Mouse (Mus musculus) liver, embryonic 12.5 days (tissue): ENCODE results near the gene Kirrel3. TPM values are rescaled to one million over a fixed set of nuclear protein-coding genes. Genes with fewer than 3 reads are reported as not detected.

ENCODE experiments used
- ATAC-seq: fragments of 200-750 bp; cut with Nextera tagmentation; 2 replicates; pipeline ENCODE4 v1.8.0; 2017; ENCODE audit warnings: moderate number of reproducible peaks, mild to moderate bottlenecking, moderate library complexity
- H3K27ac ChIP-seq: fragments of 300-500 bp; sonication (generic); 2 replicates; pipeline ENCODE4 v1.5.1; 2016; ENCODE audit warnings: mild to moderate bottlenecking
- H3K27me3 ChIP-seq: fragments of 300-500 bp; sonication (generic); replicated peaks from 2 replicates; pipeline ENCODE4 v1.6.1; 2016; ENCODE audit warnings: mild to moderate bottlenecking, moderate library complexity
- H3K36me3 ChIP-seq: fragments of 300-500 bp; sonication (generic); 2 replicates; pipeline ENCODE4 v1.6.1; 2016; ENCODE audit warnings: mild to moderate bottlenecking, moderate library complexity
- H3K4me1 ChIP-seq: fragments of 300-500 bp; sonication (generic); 2 replicates; pipeline ENCODE4 v1.6.1; 2016
- H3K4me2 ChIP-seq: fragments of 300-500 bp; sonication (generic); 2 replicates; pipeline ENCODE4 v1.6.1; 2016; ENCODE audit warnings: mild to moderate bottlenecking, moderate library complexity
- H3K4me3 ChIP-seq: fragments of 300-500 bp; sonication (generic); 2 replicates; pipeline ENCODE4 v1.5.1; 2016; ENCODE audit warnings: mild to moderate bottlenecking, moderate library complexity
- H3K9ac ChIP-seq: fragments of 300-500 bp; sonication (generic); 2 replicates; pipeline ENCODE4 v1.6.1; 2016; ENCODE audit warnings: mild to moderate bottlenecking, moderate library complexity
- H3K9me3 ChIP-seq: fragments of 300-500 bp; sonication (generic); replicated peaks from 2 replicates; pipeline ENCODE4 v1.6.1; 2016; ENCODE audit warnings: mild to moderate bottlenecking, moderate library complexity
- WGBS: fragments of 180-500 bp; shearing (Covaris S2); methylation state at CpG from one replicate; pipeline ENCODE4 v1.1.7; 2016; ENCODE audit not compliant: insufficient replicate concordance; 5-methylcytosine and 5-hydroxymethylcytosine counted together
- polyA plus RNA-seq: library from polyadenylated mRNA; unstranded; fragments of >200 nt; fragmentation: Nextera tagmentation; extraction: Ambion mirVana; gene quantifications from 2 replicates; pipeline ENCODE4 v1.2.1, GENCODE M21; 2016

Kirrel3 gene
- polyA plus RNA-seq, 1 experiment from 2014 or later: 0.46 TPM

- Histone ChIP-seq H3K4me2 (no peak overlapping the region), H3K4me3 (no peak overlapping the region), H3K27ac (no peak overlapping the region), H3K27me3 (no peaks in the 10 kb centered on the region), H3K4me1 (no peaks in the 10 kb centered on the region), H3K9me3 (no peaks in the 10 kb centered on the region), H3K9ac (no peak overlapping the region), H3K36me3 (no peaks in the 10 kb centered on the region)
- ATAC-seq: no peak
- WGBS: 73% methylated on average over 6 of the region's 6 CpGs
Measured at GRCm38 (mm10) chr9:34579174-34579573, 93.5 kb downstream of the Kirrel3 start.

DNA sequence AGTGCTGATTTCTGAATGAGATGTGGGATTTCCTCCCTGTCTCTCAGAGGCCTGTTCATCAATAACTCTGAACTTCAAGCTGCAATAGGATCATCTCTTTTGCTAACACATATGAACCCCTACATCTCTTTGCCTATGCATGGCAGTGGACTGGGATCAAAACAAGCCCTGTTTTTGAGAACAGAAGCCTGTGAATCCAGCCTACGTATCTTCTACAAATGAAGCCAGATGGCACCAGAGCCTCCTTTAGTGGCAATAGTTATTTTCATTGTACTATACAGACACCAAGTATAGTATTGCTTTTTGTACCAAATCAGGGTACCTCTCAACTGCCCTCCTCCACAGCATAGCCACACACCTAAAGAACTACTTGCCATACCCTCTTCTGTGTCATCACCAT is 94.4 kb downstream of the Kirrel3 start:
- Histone ChIP-seq H3K27ac (no peak overlapping the region), H3K4me3 (no peak overlapping the region), H3K36me3 (no peaks in the 10 kb centered on the region), H3K4me2 (no peak overlapping the region), H3K9me3 (no peaks in the 10 kb centered on the region), H3K27me3 (no peaks in the 10 kb centered on the region), H3K4me1 (no peaks in the 10 kb centered on the region), H3K9ac (no peak overlapping the region)
- no peak for ATAC-seq
- 84% methylated on average over 1 of the region's 1 CpGs for WGBS

DNA sequence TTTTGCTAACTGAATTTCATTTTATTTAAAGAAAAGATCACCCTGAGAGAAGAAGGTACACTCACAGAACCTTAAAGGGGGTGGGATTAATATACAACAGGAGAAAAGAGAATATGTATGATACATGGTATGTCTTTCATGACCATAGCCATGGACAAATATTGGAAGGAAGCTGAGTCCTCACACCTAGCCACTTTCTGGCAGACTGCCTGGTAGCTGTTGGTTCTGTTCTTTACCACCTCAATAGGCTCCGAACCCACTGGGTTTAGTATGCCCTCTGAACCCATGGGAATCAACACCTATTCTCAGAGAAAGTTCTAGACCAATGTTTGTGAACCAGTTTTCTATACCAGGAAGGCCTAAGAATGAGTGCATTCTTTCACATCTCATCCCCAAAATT is 96.8 kb downstream of the Kirrel3 start:
- Histone ChIP-seq H3K27me3 (no peaks in the 10 kb centered on the region), H3K9me3 (no peaks in the 10 kb centered on the region), H3K4me3 (no peak overlapping the region), H3K9ac (no peak overlapping the region), H3K4me2 (no peak overlapping the region), H3K36me3 (no peaks in the 10 kb centered on the region), H3K27ac (no peak overlapping the region), H3K4me1 (no peaks in the 10 kb centered on the region)
- ATAC-seq: no peak
- WGBS: 45% methylated on average over 1 of the region's 1 CpGs

DNA sequence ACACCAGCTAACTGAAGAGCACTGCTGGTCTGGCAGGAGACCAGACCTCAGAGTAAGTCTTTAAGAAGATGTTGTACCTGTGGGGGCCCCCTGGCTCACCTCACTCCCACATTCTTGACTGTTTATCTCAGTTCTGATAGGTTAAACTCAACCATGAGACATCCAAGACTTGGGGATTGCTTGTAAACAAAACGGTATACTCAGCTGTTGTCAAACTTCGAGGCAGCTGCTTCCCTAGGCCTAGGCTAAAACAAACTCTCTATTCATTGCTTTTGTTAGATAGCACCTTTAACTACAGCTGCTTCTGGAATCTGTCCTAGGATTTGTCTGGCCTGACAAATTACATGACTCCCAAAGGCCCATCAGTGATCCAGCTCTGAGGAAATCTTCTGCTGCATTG is 99.8 kb downstream of the Kirrel3 start:
- Histone ChIP-seq H3K4me3 (no peak overlapping the region), H3K9me3 (no peaks in the 10 kb centered on the region), H3K9ac (no peak overlapping the region), H3K4me1 (no peaks in the 10 kb centered on the region), H3K4me2 (no peak overlapping the region), H3K27me3 (no peaks in the 10 kb centered on the region), H3K36me3 (no peaks in the 10 kb centered on the region), H3K27ac (no peak overlapping the region)
- no peak for ATAC-seq
- 46% methylated on average over 2 of the region's 2 CpGs for WGBS

DNA sequence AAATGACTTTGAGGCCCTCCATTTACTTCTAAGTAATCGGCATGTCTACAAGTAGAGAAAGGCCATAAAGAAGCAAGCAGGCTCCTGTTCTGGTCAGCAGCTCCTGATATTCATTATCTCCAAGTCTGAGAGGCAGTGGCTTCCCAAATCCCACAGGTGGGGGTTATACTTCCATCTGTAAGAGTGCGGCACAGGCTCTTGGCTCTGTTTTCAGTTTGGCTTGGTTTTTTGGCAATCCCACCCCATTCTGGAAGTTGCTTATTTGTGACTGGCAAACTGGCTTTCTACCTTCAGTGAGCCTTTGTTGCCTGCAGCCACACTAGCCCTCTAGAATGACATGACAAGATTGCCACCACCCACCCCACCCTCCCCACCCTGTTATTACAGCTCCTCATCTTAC is 100.4 kb downstream of the Kirrel3 start:
- no peaks in the 10 kb centered on the region for H3K9me3 ChIP-seq
- H3K4me3 ChIP-seq: no peak overlapping the region
- no peak overlapping the region for H3K9ac ChIP-seq
- H3K36me3 ChIP-seq: no peaks in the 10 kb centered on the region
- H3K27ac ChIP-seq: no peak overlapping the region
- no peak overlapping the region for H3K4me2 ChIP-seq
- 64% methylated on average over 2 of the region's 2 CpGs for WGBS
- H3K27me3 ChIP-seq: no peaks in the 10 kb centered on the region
- no peak for ATAC-seq
- no peaks in the 10 kb centered on the region for H3K4me1 ChIP-seq

DNA sequence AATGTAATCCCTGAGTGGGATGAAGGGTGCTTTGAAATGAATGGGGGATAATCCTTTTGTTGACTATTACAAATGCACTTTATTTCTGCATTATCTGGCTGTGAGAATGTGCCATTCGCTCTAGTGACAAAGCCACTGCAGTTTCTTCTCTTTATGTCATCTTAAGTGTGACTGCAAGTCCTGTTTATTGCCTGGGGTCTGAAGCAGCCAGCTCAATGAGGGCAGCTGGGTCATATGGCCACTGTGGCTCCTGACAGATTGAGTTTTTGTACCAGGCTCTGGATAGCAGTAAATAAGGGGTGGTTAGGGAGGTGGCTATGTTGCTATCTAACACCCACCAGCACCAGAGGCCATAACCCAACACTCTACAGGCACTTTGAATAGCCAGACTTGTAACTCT is 104.1 kb downstream of the Kirrel3 start:
- no peak for ATAC-seq
- no peak overlapping the region for H3K27ac ChIP-seq
- H3K4me1 ChIP-seq: no peaks in the 10 kb centered on the region
- H3K4me3 ChIP-seq: no peak overlapping the region
- no peak overlapping the region for H3K9ac ChIP-seq
- no peaks in the 10 kb centered on the region for H3K36me3 ChIP-seq
- 59% methylated on average over 1 of the region's 1 CpGs for WGBS
- no peaks in the 10 kb centered on the region for H3K27me3 ChIP-seq
- H3K9me3 ChIP-seq: no peaks in the 10 kb centered on the region
- H3K4me2 ChIP-seq: no peak overlapping the region

GRCm38 (mm10) chr9:34592073-34592610 is 106.4 kb downstream of the Kirrel3 start:
- Histone ChIP-seq H3K4me3 (no peak overlapping the region), H3K27me3 (no peaks in the 10 kb centered on the region), H3K4me2 (no peak overlapping the region), H3K9ac (no peak overlapping the region), H3K4me1 (no peaks in the 10 kb centered on the region), H3K27ac (no peak overlapping the region), H3K36me3 (no peaks in the 10 kb centered on the region), H3K9me3 (no peaks in the 10 kb centered on the region)
- ATAC-seq: no peak
- 37% methylated on average over 3 of the region's 3 CpGs for WGBS

DNA sequence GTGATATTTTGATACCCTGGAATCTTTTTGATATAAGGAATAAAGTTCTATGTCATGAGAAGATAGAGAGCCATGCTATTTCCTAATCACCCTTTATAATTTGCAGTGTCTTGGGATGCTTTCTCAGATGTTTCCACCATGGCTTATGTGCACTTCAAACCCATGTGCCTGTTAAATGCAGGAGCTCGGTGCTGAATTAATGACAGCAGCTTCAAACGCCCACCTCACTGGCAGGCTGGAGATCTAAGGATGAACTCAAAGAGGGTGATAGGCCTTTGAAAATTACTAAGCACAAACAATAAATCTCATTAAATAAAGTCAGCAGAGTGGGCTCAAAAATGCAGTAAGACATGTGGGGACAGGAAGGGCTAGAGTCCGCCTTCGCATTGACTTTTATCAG is 108.2 kb downstream of the Kirrel3 start:
- no peaks in the 10 kb centered on the region for H3K36me3 ChIP-seq

GRCm38 (mm10) chr9:34600326-34600725 is 114.6 kb downstream of the Kirrel3 start:
- 34% methylated on average over 4 of the region's 4 CpGs for WGBS

More for the DNA sequence above, 108.2 kb downstream of the Kirrel3 start:
- no peak overlapping the region for H3K4me3 ChIP-seq
- H3K27me3 ChIP-seq: no peaks in the 10 kb centered on the region
- WGBS: 64% methylated on average over 4 of the region's 4 CpGs
- no peak overlapping the region for H3K4me2 ChIP-seq
- ATAC-seq: no peak
- no peaks in the 10 kb centered on the region for H3K4me1 ChIP-seq
- no peak overlapping the region for H3K9ac ChIP-seq
- no peaks in the 10 kb centered on the region for H3K9me3 ChIP-seq
- H3K27ac ChIP-seq: no peak overlapping the region

DNA sequence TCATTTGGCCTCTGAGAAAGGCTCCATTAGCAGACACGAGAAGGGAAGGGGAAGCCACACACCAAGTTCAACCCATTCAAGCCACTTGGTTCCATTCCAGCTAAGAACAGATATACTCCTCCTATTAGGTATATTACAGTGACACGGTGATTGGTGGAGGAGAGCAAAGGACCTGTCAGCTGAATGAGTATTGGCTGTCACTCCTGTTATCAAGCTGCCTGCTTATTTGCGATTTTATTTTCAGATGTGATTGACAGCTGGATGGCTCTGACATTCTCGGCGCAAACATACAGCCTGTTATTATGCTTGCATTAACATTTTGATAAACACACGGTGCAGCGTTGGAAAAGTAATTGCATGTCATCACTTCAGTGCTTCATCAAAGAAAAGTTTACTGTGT is 118.1 kb downstream of the Kirrel3 start:
- Histone ChIP-seq H3K9me3 (no peaks in the 10 kb centered on the region), H3K4me2 (no peak overlapping the region), H3K4me1 (no peaks in the 10 kb centered on the region), H3K27ac (no peak overlapping the region), H3K4me3 (no peak overlapping the region), H3K9ac (no peak overlapping the region), H3K27me3 (no peaks in the 10 kb centered on the region), H3K36me3 (no peaks in the 10 kb centered on the region)
- WGBS: 70% methylated on average over 7 of the region's 7 CpGs
- ATAC-seq: no peak

More at GRCm38 (mm10) chr9:34600326-34600725, 114.6 kb downstream of the Kirrel3 start:
- H3K27ac ChIP-seq: no peak overlapping the region
- H3K4me1 ChIP-seq: no peaks in the 10 kb centered on the region
- H3K4me3 ChIP-seq: no peak overlapping the region
- no peak overlapping the region for H3K9ac ChIP-seq
- H3K36me3 ChIP-seq: no peaks in the 10 kb centered on the region
- H3K27me3 ChIP-seq: no peaks in the 10 kb centered on the region
- no peak overlapping the region for H3K4me2 ChIP-seq
- H3K9me3 ChIP-seq: no peaks in the 10 kb centered on the region
- no peak for ATAC-seq

GRCm38 (mm10) chr9:34604931-34605330 is 119.2 kb downstream of the Kirrel3 start:
- Histone ChIP-seq H3K4me3 (no peak overlapping the region), H3K36me3 (no peaks in the 10 kb centered on the region), H3K9ac (no peak overlapping the region), H3K4me1 (no peaks in the 10 kb centered on the region), H3K4me2 (no peak overlapping the region), H3K27me3 (no peaks in the 10 kb centered on the region), H3K27ac (no peak overlapping the region), H3K9me3 (no peaks in the 10 kb centered on the region)
- ATAC-seq: no peak
- WGBS: 73% methylated on average over 4 of the region's 4 CpGs

DNA sequence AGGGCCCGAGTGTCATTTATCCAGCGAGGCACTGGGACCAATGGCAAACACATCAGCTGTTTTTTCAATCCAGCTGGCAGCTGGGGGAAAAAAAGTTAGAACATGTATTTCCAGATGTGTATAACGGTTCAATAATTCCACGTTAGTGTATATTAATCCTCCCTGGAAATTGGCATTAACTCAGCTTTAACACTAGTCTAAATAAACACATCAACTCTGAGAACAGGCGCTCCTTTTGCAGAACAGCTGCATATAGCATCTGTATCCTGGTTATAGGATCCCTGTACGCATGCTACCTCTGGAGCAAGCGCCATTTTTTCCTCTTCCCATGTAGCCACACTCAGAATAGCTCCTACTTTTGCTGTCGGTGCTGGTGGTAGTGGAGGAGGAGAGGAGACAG is 119.8 kb downstream of the Kirrel3 start:
- Histone ChIP-seq H3K36me3 (no peaks in the 10 kb centered on the region), H3K4me2 (no peak overlapping the region), H3K4me1 (no peaks in the 10 kb centered on the region), H3K9me3 (no peaks in the 10 kb centered on the region), H3K27me3 (no peaks in the 10 kb centered on the region), H3K27ac (no peak overlapping the region), H3K9ac (no peak overlapping the region), H3K4me3 (no peak overlapping the region)
- no peak for ATAC-seq
- WGBS: 65% methylated on average over 8 of the region's 8 CpGs

- 55% methylated on average over 2 of the region's 2 CpGs for WGBS
- Histone ChIP-seq H3K9ac (no peak overlapping the region), H3K4me3 (no peak overlapping the region), H3K9me3 (no peaks in the 10 kb centered on the region), H3K27ac (no peak overlapping the region), H3K27me3 (no peaks in the 10 kb centered on the region), H3K36me3 (no peaks in the 10 kb centered on the region), H3K4me2 (no peak overlapping the region), H3K4me1 (no peaks in the 10 kb centered on the region)
- ATAC-seq: no peak
Measured at GRCm38 (mm10) chr9:34607976-34608375, 122.3 kb downstream of the Kirrel3 start.
